Mouse (Mus musculus): ENCODE results near the gene Ppp1cc. TPM values are rescaled to one million over a fixed set of nuclear protein-coding genes. Genes with fewer than 3 reads are reported as not detected.

Gene Ppp1cc
- polyA plus RNA-seq, 1 experiment from 2014 or later: 97.9 TPM

GRCm38 (mm10) chr5:122168344-122169069, 10.4 kb downstream of the Ppp1cc start:
- no peaks in the 10 kb centered on the region for H3K9me3 ChIP-seq (ENCODE audit: low read length)
- H3K27me3 ChIP-seq (ENCODE audit: insufficient read depth, low read length): no peaks in the 10 kb centered on the region
- peaks cover 95% of the 10 kb centered on the region for H3K36me3 ChIP-seq (replicated peaks; ENCODE audit: insufficient read depth, low read length)
- 88% methylated on average over 14 of the region's 14 CpGs for WGBS (ENCODE audit: insufficient replicate concordance)
- H3K9ac ChIP-seq (replicated peaks): no peak overlapping the region
- ATAC-seq (no peak), DNase-seq (no peak)
- H3K27ac ChIP-seq (ENCODE audit: low read depth): no peak overlapping the region
- H3K4me2 ChIP-seq (ENCODE audit: low read depth, low read length): no peak overlapping the region
- no peak for TF ChIP-seq CTCF (IDR thresholded peaks at IDR 0.05; ENCODE audit: low read depth)
- TF ChIP-seq EP300 (IDR thresholded peaks at IDR 0.05; ENCODE audit: low read depth): no peak
- H3K4me3 ChIP-seq (ENCODE audit: low read depth, low read length): no peak overlapping the region
- peaks cover 9% of the 10 kb centered on the region for H3K4me1 ChIP-seq (ENCODE audit: insufficient read depth)

DNA sequence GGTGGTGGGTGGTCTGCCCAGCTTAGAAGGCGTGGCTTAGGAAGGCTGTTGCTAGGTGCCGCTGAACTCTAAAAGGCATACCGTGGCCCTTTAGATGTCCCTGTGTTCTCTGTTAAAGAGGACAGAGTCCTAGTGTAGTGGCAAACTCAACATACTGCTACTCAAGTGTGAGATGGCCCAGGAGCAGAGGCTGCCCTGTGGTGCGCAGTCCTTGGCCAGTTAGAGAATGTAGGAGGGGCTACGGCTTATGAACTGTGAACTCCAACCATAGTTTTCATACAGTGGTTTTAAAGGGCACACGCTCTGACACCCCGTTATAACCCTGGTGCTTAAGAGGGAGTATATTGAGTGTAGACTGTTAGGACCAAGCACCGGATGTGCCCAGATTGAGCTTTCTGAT, 13.0 kb downstream of the Ppp1cc start:
- Histone ChIP-seq H3K4me3 (ENCODE audit: low read depth, low read length) (no peak overlapping the region), H3K36me3 (replicated peaks; ENCODE audit: insufficient read depth, low read length) (peaks cover 83% of the 10 kb centered on the region), H3K4me1 (ENCODE audit: insufficient read depth) (no peaks in the 10 kb centered on the region; the same call in 1 of the 2 replicates), H3K27me3 (ENCODE audit: insufficient read depth, low read length) (no peaks in the 10 kb centered on the region), H3K9me3 (ENCODE audit: low read length) (no peaks in the 10 kb centered on the region), H3K4me2 (ENCODE audit: low read depth, low read length) (no peak overlapping the region), H3K27ac (ENCODE audit: low read depth) (no peak overlapping the region), H3K9ac (replicated peaks) (no peak overlapping the region)
- 93% methylated on average over 8 of the region's 8 CpGs for WGBS (ENCODE audit: insufficient replicate concordance)
- no peak for TF ChIP-seq CTCF (IDR thresholded peaks at IDR 0.05; ENCODE audit: low read depth)
- no peak for TF ChIP-seq EP300 (IDR thresholded peaks at IDR 0.05; ENCODE audit: low read depth)
- no peak for DNase-seq
- ATAC-seq: no peak

GRCm38 (mm10) chr5:122175402-122175801, 17.3 kb downstream of the Ppp1cc start:
- Histone ChIP-seq H3K4me3 (ENCODE audit: low read depth, low read length) (no peak overlapping the region), H3K4me1 (ENCODE audit: insufficient read depth) (no peaks in the 10 kb centered on the region), H3K9me3 (ENCODE audit: low read length) (no peaks in the 10 kb centered on the region), H3K27ac (ENCODE audit: low read depth) (no peak overlapping the region), H3K9ac (replicated peaks) (no peak overlapping the region), H3K4me2 (ENCODE audit: low read depth, low read length) (no peak overlapping the region), H3K36me3 (replicated peaks; ENCODE audit: insufficient read depth, low read length) (peaks cover 45% of the 10 kb centered on the region), H3K27me3 (ENCODE audit: insufficient read depth, low read length) (no peaks in the 10 kb centered on the region)
- ATAC-seq (0 out of 2 replicates have a peak, but pooled peaks have one; percentile 18), DNase-seq (no peak)
- 56% methylated on average over 2 of the region's 2 CpGs for WGBS (ENCODE audit: insufficient replicate concordance)
- no peak for TF ChIP-seq EP300 (IDR thresholded peaks at IDR 0.05; ENCODE audit: low read depth)
- no peak for TF ChIP-seq CTCF (IDR thresholded peaks at IDR 0.05; ENCODE audit: low read depth)

GRCm38 (mm10) chr5:122175961-122176360, 17.9 kb downstream of the Ppp1cc start:
- TF ChIP-seq EP300 (IDR thresholded peaks at IDR 0.05; ENCODE audit: low read depth): no peak
- TF ChIP-seq CTCF (IDR thresholded peaks at IDR 0.05; ENCODE audit: low read depth): no peak
- WGBS (ENCODE audit: insufficient replicate concordance): 78% methylated on average over 7 of the region's 7 CpGs
- peaks cover 39% of the 10 kb centered on the region for H3K36me3 ChIP-seq (replicated peaks; ENCODE audit: insufficient read depth, low read length)
- H3K4me1 ChIP-seq (ENCODE audit: insufficient read depth): no peaks in the 10 kb centered on the region
- H3K4me3 ChIP-seq (ENCODE audit: low read depth, low read length): no peak overlapping the region
- no peak overlapping the region for H3K27ac ChIP-seq (ENCODE audit: low read depth)
- H3K9ac ChIP-seq (replicated peaks): no peak overlapping the region
- peak; percentile 7; the same call in 1 of the 2 replicates for ATAC-seq
- no peaks in the 10 kb centered on the region for H3K27me3 ChIP-seq (ENCODE audit: insufficient read depth, low read length)
- no peak overlapping the region for H3K4me2 ChIP-seq (ENCODE audit: low read depth, low read length)
- no peaks in the 10 kb centered on the region for H3K9me3 ChIP-seq (ENCODE audit: low read length)
- no peak for DNase-seq

GRCm38 (mm10) chr5:122176398-122176797, 18.3 kb downstream of the Ppp1cc start:
- peak; percentile 64 for DNase-seq
- WGBS (ENCODE audit: insufficient replicate concordance): 35% methylated on average over 1 of the region's 1 CpGs
- no peaks in the 10 kb centered on the region for H3K4me1 ChIP-seq (ENCODE audit: insufficient read depth)

GRCm38 (mm10) chr5:122179665-122180064, 21.6 kb downstream of the Ppp1cc start:
- TF ChIP-seq CTCF (IDR thresholded peaks at IDR 0.05; ENCODE audit: low read depth) (no peak), EP300 (IDR thresholded peaks at IDR 0.05; ENCODE audit: low read depth) (no peak)
- ATAC-seq: no peak
- Histone ChIP-seq H3K36me3 (replicated peaks; ENCODE audit: insufficient read depth, low read length) (peaks cover 11% of the 10 kb centered on the region), H3K9ac (replicated peaks) (no peak overlapping the region), H3K9me3 (ENCODE audit: low read length) (no peaks in the 10 kb centered on the region), H3K4me2 (ENCODE audit: low read depth, low read length) (no peak overlapping the region), H3K27ac (ENCODE audit: low read depth) (no peak overlapping the region), H3K4me1 (ENCODE audit: insufficient read depth) (no peaks in the 10 kb centered on the region), H3K27me3 (ENCODE audit: insufficient read depth, low read length) (no peaks in the 10 kb centered on the region), H3K4me3 (ENCODE audit: low read depth, low read length) (no peak overlapping the region)
- DNase-seq: no peak
- WGBS (ENCODE audit: insufficient replicate concordance): 26% methylated on average over 6 of the region's 6 CpGs

More at GRCm38 (mm10) chr5:122176398-122176797, 18.3 kb downstream of the Ppp1cc start:
- Histone ChIP-seq H3K27me3 (ENCODE audit: insufficient read depth, low read length) (no peaks in the 10 kb centered on the region), H3K9ac (replicated peaks) (no peak overlapping the region), H3K4me2 (ENCODE audit: low read depth, low read length) (no peak overlapping the region), H3K9me3 (ENCODE audit: low read length) (no peaks in the 10 kb centered on the region), H3K36me3 (replicated peaks; ENCODE audit: insufficient read depth, low read length) (peaks cover 35% of the 10 kb centered on the region), H3K4me3 (ENCODE audit: low read depth, low read length) (no peak overlapping the region), H3K27ac (ENCODE audit: low read depth) (no peak overlapping the region)
- peak; percentile 75 for TF ChIP-seq CTCF (IDR thresholded peaks at IDR 0.05; ENCODE audit: low read depth)
- no peak for TF ChIP-seq EP300 (IDR thresholded peaks at IDR 0.05; ENCODE audit: low read depth)
- ATAC-seq: peak; percentile 79
